Mouse (Mus musculus): ENCODE measurements around the gene Rhog. TPM values are rescaled to one million over a fixed set of nuclear protein-coding genes. Genes with fewer than 3 reads are reported as not detected.
"Not testable (repeated sequence)": the region's sequence is repeated elsewhere in the genome, so short reads cannot be mapped to it uniquely, and the experiment has no call there.

The Rhog gene
- polyA plus RNA-seq, 1 experiment from 2014 or later: 20.1 TPM

- peak overlapping the region; percentile 58; the same call in 1 of the 2 replicates for H3K27ac ChIP-seq (replicated peaks)
Measured at GRCm38 (mm10) chr7:102267113-102267579, 11.3 kb upstream of the Rhog start.

GRCm38 (mm10) chr7:102266401-102267042 lies 10.7 kb upstream of the Rhog start:
- peak; percentile 63; the same call in 1 of the 2 replicates for ATAC-seq (ENCODE audit: low FRiP score, low read depth)
- Histone ChIP-seq H3K4me3 (peak overlapping the region; percentile 69; the same call in 1 of the 2 replicates), H3K4me1 (replicated peaks) (peaks cover 20% of the 10 kb centered on the region)

More at GRCm38 (mm10) chr7:102267113-102267579, 11.3 kb upstream of the Rhog start:
- H3K36me3 ChIP-seq: no peaks in the 10 kb centered on the region
- peak; percentile 93 for ATAC-seq (ENCODE audit: low FRiP score, low read depth)
- no peaks in the 10 kb centered on the region for H3K27me3 ChIP-seq
- H3K4me3 ChIP-seq: peak overlapping the region; percentile 69
- H3K9ac ChIP-seq: peak overlapping the region; percentile 68
- H3K4me2 ChIP-seq: peak overlapping the region; percentile 79
- H3K4me1 ChIP-seq (replicated peaks): peaks cover 20% of the 10 kb centered on the region
- WGBS: under 1% methylated on average over 34 of the region's 34 CpGs
- H3K9me3 ChIP-seq: no peaks in the 10 kb centered on the region

GRCm38 (mm10) chr7:102266021-102266400 lies 10.2 kb upstream of the Rhog start:
- ATAC-seq (ENCODE audit: low FRiP score, low read depth); H3K9ac ChIP-seq; H3K9me3 ChIP-seq; H3K27ac ChIP-seq (replicated peaks); H3K27me3 ChIP-seq; H3K36me3 ChIP-seq; H3K4me2 ChIP-seq; H3K4me3 ChIP-seq: not testable (repeated sequence)
- peaks cover 20% of the 10 kb centered on the region for H3K4me1 ChIP-seq (replicated peaks)
- 94% methylated on average over 10 of the region's 10 CpGs for WGBS

More at GRCm38 (mm10) chr7:102266401-102267042, 10.7 kb upstream of the Rhog start:
- Histone ChIP-seq H3K9ac (no peak overlapping the region), H3K27ac (replicated peaks) (no peak overlapping the region), H3K9me3 (no peaks in the 10 kb centered on the region), H3K4me2 (peak overlapping the region; percentile 79), H3K27me3 (no peaks in the 10 kb centered on the region), H3K36me3 (no peaks in the 10 kb centered on the region)
- 56% methylated on average over 14 of the region's 14 CpGs for WGBS

GRCm38 (mm10) chr7:102263020-102263419 lies 7.2 kb upstream of the Rhog start:
- 87% methylated on average over 2 of the region's 2 CpGs for WGBS
- ATAC-seq (ENCODE audit: low FRiP score, low read depth): no peak

GRCm38 (mm10) chr7:102260518-102260917 lies 4.7 kb upstream of the Rhog start:
- 100% methylated on average over 1 of the region's 1 CpGs for WGBS
- H3K9me3 ChIP-seq: no peaks in the 10 kb centered on the region
- ATAC-seq (ENCODE audit: low FRiP score, low read depth): no peak
- H3K27me3 ChIP-seq: no peaks in the 10 kb centered on the region
- H3K27ac ChIP-seq (replicated peaks): no peak overlapping the region
- H3K4me1 ChIP-seq (replicated peaks): no peaks in the 10 kb centered on the region
- no peaks in the 10 kb centered on the region for H3K36me3 ChIP-seq
- no peak overlapping the region for H3K9ac ChIP-seq
- no peak overlapping the region for H3K4me2 ChIP-seq
- no peak overlapping the region for H3K4me3 ChIP-seq

More at GRCm38 (mm10) chr7:102263020-102263419, 7.2 kb upstream of the Rhog start:
- no peak overlapping the region for H3K4me2 ChIP-seq
- H3K27me3 ChIP-seq: no peaks in the 10 kb centered on the region
- H3K9ac ChIP-seq: no peak overlapping the region
- no peaks in the 10 kb centered on the region for H3K4me1 ChIP-seq (replicated peaks)
- no peaks in the 10 kb centered on the region for H3K9me3 ChIP-seq
- no peaks in the 10 kb centered on the region for H3K36me3 ChIP-seq
- H3K27ac ChIP-seq (replicated peaks): no peak overlapping the region
- no peak overlapping the region for H3K4me3 ChIP-seq

- Histone ChIP-seq H3K36me3 (no peaks in the 10 kb centered on the region), H3K9me3 (no peaks in the 10 kb centered on the region), H3K4me2 (no peak overlapping the region), H3K4me3 (no peak overlapping the region), H3K27ac (replicated peaks) (no peak overlapping the region), H3K9ac (no peak overlapping the region), H3K4me1 (replicated peaks) (no peaks in the 10 kb centered on the region), H3K27me3 (no peaks in the 10 kb centered on the region)
- ATAC-seq (ENCODE audit: low FRiP score, low read depth): no peak
- WGBS: 83% methylated on average over 10 of the region's 10 CpGs
Measured at GRCm38 (mm10) chr7:102259716-102260479, 4.0 kb upstream of the Rhog start.

GRCm38 (mm10) chr7:102258753-102259152 lies 2.9 kb upstream of the Rhog start:
- Histone ChIP-seq H3K27me3 (no peaks in the 10 kb centered on the region), H3K4me3 (no peak overlapping the region), H3K9me3 (no peaks in the 10 kb centered on the region), H3K4me1 (replicated peaks) (no peaks in the 10 kb centered on the region), H3K4me2 (no peak overlapping the region), H3K27ac (replicated peaks) (no peak overlapping the region), H3K9ac (no peak overlapping the region), H3K36me3 (no peaks in the 10 kb centered on the region)
- 77% methylated on average over 3 of the region's 3 CpGs for WGBS
- ATAC-seq (ENCODE audit: low FRiP score, low read depth): no peak

GRCm38 (mm10) chr7:102258189-102258588 lies 2.3 kb upstream of the Rhog start:
- Histone ChIP-seq H3K27ac (replicated peaks) (no peak overlapping the region), H3K4me1 (replicated peaks) (no peaks in the 10 kb centered on the region), H3K4me2 (no peak overlapping the region), H3K9me3 (no peaks in the 10 kb centered on the region), H3K9ac (no peak overlapping the region), H3K4me3 (no peak overlapping the region), H3K36me3 (no peaks in the 10 kb centered on the region), H3K27me3 (no peaks in the 10 kb centered on the region)
- ATAC-seq (ENCODE audit: low FRiP score, low read depth): peak; percentile 78
- 20% methylated on average over 4 of the region's 4 CpGs for WGBS

- WGBS: 90% methylated on average over 3 of the region's 3 CpGs
- no peak overlapping the region for H3K9ac ChIP-seq
- H3K27ac ChIP-seq (replicated peaks): no peak overlapping the region
- ATAC-seq (ENCODE audit: low FRiP score, low read depth): no peak
- no peak overlapping the region for H3K4me3 ChIP-seq
- no peak overlapping the region for H3K4me2 ChIP-seq
- no peaks in the 10 kb centered on the region for H3K4me1 ChIP-seq (replicated peaks)
- no peaks in the 10 kb centered on the region for H3K36me3 ChIP-seq
- no peaks in the 10 kb centered on the region for H3K9me3 ChIP-seq
- H3K27me3 ChIP-seq: no peaks in the 10 kb centered on the region
Measured at GRCm38 (mm10) chr7:102256636-102257035, 782 bp upstream of the Rhog start.

GRCm38 (mm10) chr7:102253631-102254030 lies 2.2 kb downstream of the Rhog start:
- Histone ChIP-seq H3K4me2 (no peak overlapping the region), H3K36me3 (no peaks in the 10 kb centered on the region), H3K9ac (no peak overlapping the region), H3K4me1 (replicated peaks) (peaks cover 18% of the 10 kb centered on the region), H3K27me3 (no peaks in the 10 kb centered on the region), H3K9me3 (no peaks in the 10 kb centered on the region), H3K4me3 (no peak overlapping the region), H3K27ac (replicated peaks) (no peak overlapping the region)
- 89% methylated on average over 1 of the region's 1 CpGs for WGBS
- ATAC-seq (ENCODE audit: low FRiP score, low read depth): no peak

GRCm38 (mm10) chr7:102250631-102251214 lies 5.1 kb downstream of the Rhog start:
- peak overlapping the region; percentile 74 for H3K4me3 ChIP-seq
- no peaks in the 10 kb centered on the region for H3K36me3 ChIP-seq
- H3K4me1 ChIP-seq (replicated peaks): peaks cover 38% of the 10 kb centered on the region
- peak; percentile 80 for ATAC-seq (ENCODE audit: low FRiP score, low read depth)
- H3K9me3 ChIP-seq: no peaks in the 10 kb centered on the region
- WGBS: under 1% methylated on average over 33 of the region's 33 CpGs
- H3K27ac ChIP-seq (replicated peaks): peak overlapping the region; percentile 84
- H3K27me3 ChIP-seq: no peaks in the 10 kb centered on the region
- peak overlapping the region; percentile 95 for H3K4me2 ChIP-seq
- H3K9ac ChIP-seq: peak overlapping the region; percentile 70
